Mouse (Mus musculus) limb, embryonic 13.5 days (tissue): ENCODE results near the gene Scnn1a. TPM values are rescaled to one million over a fixed set of nuclear protein-coding genes. Genes with fewer than 3 reads are reported as not detected.
A peak's percentile ranks its signal among the peaks of the same experiment; 100 is the strongest.
"Not testable (repeated sequence)": the region's sequence is repeated elsewhere in the genome, so short reads cannot be mapped to it uniquely, and the experiment has no call there.

Experiments
- ATAC-seq: fragments of 200-750 bp; cut with Nextera tagmentation; 2 replicates; pipeline ENCODE4 v1.8.0; 2017; ENCODE audit warnings: low read depth, moderate number of reproducible peaks, moderate TSS enrichment; ENCODE audit not compliant: low FRiP score
- H3K27ac ChIP-seq: fragments of 300-500 bp; sonication (generic); 2 replicates; pipeline ENCODE4 v1.5.1; 2015; ENCODE audit warnings: inconsistent platforms, mild to moderate bottlenecking, moderate library complexity
- H3K27me3 ChIP-seq: fragments of 300-500 bp; sonication (generic); 2 replicates; pipeline ENCODE4 v1.6.1; 2015; ENCODE audit warnings: mild to moderate bottlenecking, inconsistent platforms
- H3K36me3 ChIP-seq: fragments of 300-500 bp; sonication (generic); 2 replicates; pipeline ENCODE4 v1.6.1; 2015; ENCODE audit warnings: inconsistent platforms, mild to moderate bottlenecking, moderate library complexity
- H3K4me1 ChIP-seq: fragments of 300-500 bp; sonication (generic); 2 replicates; pipeline ENCODE4 v1.6.1; 2015; ENCODE audit warnings: inconsistent platforms
- H3K4me2 ChIP-seq: fragments of 300-500 bp; sonication (generic); replicated peaks from 2 replicates; pipeline ENCODE4 v1.6.1; 2015; ENCODE audit warnings: inconsistent platforms, mild to moderate bottlenecking, moderate library complexity
- H3K4me3 ChIP-seq: fragments of 300-500 bp; sonication (generic); 2 replicates; pipeline ENCODE4 v1.5.1; 2015; ENCODE audit warnings: moderate library complexity, mild to moderate bottlenecking, inconsistent platforms
- H3K9ac ChIP-seq: fragments of 300-500 bp; sonication (generic); 2 replicates; pipeline ENCODE4 v1.6.1; 2015; ENCODE audit warnings: mild to moderate bottlenecking, inconsistent platforms
- H3K9me3 ChIP-seq: fragments of 300-500 bp; sonication (generic); 2 replicates; pipeline ENCODE4 v1.6.1; 2016; ENCODE audit warnings: inconsistent platforms
- WGBS: fragments of 180-500 bp; shearing (Covaris S2); methylation state at CpG from one replicate; pipeline ENCODE4 v1.1.7; 2015; 5-methylcytosine and 5-hydroxymethylcytosine counted together
- polyA plus RNA-seq: library from polyadenylated mRNA; unstranded; fragments of >200 nt; fragmentation: Nextera tagmentation; extraction: Ambion mirVana; gene quantifications from 2 replicates; pipeline ENCODE4 v1.2.1, GENCODE M21; 2015

Scnn1a gene
- polyA plus RNA-seq, 1 experiment from 2014 or later: 1.1 TPM

DNA sequence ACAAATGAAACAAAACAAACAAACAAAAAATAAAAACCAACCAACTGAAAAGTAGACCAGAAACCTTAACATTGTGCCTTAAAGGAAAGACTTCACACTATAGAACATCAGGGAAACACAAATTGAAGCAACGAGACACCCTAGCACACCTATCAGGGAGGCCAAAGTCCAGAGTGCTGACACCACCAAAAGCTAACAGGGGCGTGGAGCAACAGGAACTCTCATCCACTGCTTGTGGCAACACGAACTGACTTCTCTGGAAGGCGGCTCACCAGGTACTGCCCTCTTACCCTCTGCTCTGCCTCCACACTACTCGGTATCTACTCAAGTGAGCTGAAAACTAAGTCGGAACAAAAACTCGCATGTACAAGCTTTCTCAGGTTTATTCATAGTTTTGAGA, 28.2 kb upstream of the Scnn1a start:
- ATAC-seq: no peak
- Histone ChIP-seq H3K4me3 (no peak overlapping the region), H3K4me1 (peaks cover 7% of the 10 kb centered on the region), H3K9me3 (peaks cover 6% of the 10 kb centered on the region; the same call in 1 of the 2 replicates), H3K9ac (no peak overlapping the region), H3K27me3 (no peaks in the 10 kb centered on the region), H3K27ac (no peak overlapping the region), H3K4me2 (no peak overlapping the region), H3K36me3 (no peaks in the 10 kb centered on the region)
- WGBS: 90% methylated on average over 7 of the region's 7 CpGs

DNA sequence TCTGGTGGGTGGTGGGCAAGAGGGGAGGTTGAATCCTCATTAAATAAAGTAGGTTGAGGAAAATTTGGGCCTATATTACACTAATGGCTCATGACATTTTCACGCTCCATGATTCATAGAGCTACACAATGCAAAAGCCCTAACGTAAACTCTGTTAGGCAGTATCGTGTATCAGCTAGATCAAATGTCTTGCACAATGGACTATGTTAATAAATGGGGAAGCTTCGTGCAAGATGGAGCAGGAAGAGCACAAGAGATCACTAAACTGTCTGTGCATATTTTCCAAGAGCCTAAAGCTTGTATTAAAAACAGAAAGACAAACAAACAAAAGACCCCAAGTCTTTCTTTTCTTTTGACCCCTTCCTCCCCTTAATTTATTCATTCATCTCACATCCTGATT, 26.4 kb upstream of the Scnn1a start:
- no peak for ATAC-seq
- Histone ChIP-seq H3K27me3 (no peaks in the 10 kb centered on the region), H3K4me2 (no peak overlapping the region), H3K27ac (no peak overlapping the region), H3K4me1 (no peaks in the 10 kb centered on the region), H3K9ac (no peak overlapping the region), H3K9me3 (peaks cover 6% of the 10 kb centered on the region; the same call in 1 of the 2 replicates), H3K4me3 (no peak overlapping the region), H3K36me3 (no peaks in the 10 kb centered on the region)
- WGBS: 83% methylated on average over 4 of the region's 4 CpGs

DNA sequence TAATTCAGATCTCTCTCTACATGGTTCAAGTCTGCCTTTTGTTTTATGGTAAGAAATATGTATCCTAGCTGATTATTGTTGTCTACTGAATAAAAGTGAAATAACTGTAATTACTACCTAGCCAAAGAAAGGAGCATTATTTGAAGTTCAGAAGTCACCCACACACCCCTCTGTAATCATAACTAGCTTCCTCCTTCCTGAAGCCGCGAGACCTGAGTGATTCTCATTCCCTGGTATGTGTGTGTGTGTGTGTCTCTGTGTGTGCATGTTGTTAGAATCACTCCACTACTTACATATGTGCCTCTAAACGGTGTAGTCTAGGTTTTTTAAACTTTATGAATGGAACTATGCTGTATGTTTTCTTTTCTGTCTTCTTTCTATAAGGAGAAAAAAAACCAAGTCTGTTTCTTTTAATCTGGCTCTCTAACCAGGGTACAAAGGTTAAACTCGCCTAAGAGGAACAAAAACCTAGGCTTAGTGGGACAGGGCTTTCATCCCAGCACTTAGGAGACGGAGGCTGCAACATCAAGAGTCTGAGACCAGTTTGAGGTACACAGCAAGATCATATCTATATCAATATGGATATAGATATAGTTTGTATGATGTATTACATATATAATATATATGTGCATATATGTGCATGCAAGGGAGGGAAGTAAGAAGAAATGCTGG, 23.2 kb upstream of the Scnn1a start:
- no peak for ATAC-seq
- H3K4me3 ChIP-seq: no peak overlapping the region
- no peaks in the 10 kb centered on the region for H3K27me3 ChIP-seq
- H3K36me3 ChIP-seq: no peaks in the 10 kb centered on the region
- H3K27ac ChIP-seq: no peak overlapping the region
- H3K4me2 ChIP-seq: no peak overlapping the region
- 81% methylated on average over 5 of the region's 5 CpGs for WGBS
- no peak overlapping the region for H3K9ac ChIP-seq
- no peaks in the 10 kb centered on the region for H3K4me1 ChIP-seq
- peaks cover 6% of the 10 kb centered on the region; the same call in 1 of the 2 replicates for H3K9me3 ChIP-seq

DNA sequence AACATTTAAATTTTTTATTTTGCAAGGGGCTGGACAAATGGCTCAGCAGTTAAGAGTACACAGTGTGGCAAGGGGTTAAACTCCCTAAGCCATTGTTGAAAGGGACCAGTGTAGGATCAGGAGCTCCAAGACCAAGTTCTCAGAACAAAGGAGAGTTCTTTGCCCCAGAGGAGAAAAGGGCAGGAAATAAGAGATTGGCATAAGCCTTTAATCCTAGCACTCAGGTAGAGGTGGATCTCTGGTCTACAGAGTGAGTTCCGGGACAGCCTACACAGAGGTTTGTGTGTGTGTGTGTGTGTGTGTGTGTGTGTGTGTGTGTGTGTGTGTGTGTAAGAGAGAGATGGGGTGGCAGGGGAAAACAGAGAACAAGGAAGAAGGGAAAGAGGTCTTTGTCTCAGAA, 19.5 kb upstream of the Scnn1a start:
- ATAC-seq: no peak
- no peaks in the 10 kb centered on the region for H3K27me3 ChIP-seq
- WGBS: 65% methylated on average over 1 of the region's 1 CpGs

DNA sequence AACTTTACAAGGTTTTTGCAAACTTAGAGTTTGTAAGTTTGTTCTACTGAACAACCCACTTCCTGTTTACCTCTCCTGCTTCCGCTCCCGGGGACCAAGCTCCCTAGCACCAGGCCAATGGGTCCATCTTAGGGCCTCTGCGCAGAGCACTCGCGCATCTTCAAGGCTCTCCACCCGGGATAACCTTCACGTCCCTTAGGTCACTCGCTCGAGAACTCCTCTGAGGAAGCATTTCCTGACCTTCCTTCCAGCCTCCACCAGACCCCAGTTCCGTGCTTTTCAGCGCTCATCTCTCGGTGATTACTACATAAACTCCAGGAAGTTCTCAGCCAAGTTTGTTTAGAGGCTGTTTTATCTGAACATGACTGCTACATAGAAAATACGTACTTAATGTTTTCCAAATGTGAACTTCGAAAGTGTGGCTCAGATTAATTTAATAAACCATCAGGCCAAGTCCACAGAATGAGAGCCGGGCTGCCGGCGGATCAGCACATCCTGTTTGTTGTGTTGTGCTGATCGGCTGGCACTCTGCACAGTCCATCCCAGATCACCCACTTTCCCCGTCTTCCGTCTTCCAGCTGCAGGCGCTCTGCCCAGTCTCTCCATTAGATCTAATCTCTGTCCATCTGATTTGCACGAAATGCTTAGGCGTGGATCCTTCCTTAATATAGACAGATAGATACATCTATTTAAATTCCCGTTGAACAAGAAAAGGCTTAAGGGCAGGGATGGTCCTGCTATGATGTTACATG, 18.1 kb upstream of the Scnn1a start:
- Histone ChIP-seq H3K4me3 (no peak overlapping the region), H3K4me2 (no peak overlapping the region), H3K27ac (no peak overlapping the region), H3K4me1 (peaks cover 4% of the 10 kb centered on the region; the same call in 1 of the 2 replicates), H3K27me3 (no peaks in the 10 kb centered on the region), H3K36me3 (peaks cover 13% of the 10 kb centered on the region), H3K9me3 (no peaks in the 10 kb centered on the region), H3K9ac (no peak overlapping the region)
- no peak for ATAC-seq
- WGBS: 76% methylated on average over 24 of the region's 24 CpGs

More for the DNA sequence above, 19.5 kb upstream of the Scnn1a start:
- Histone ChIP-seq H3K9ac (no peak overlapping the region), H3K4me3 (no peak overlapping the region), H3K36me3 (peaks cover under 1% of the 10 kb centered on the region; the same call in 1 of the 2 replicates), H3K4me1 (peaks cover 4% of the 10 kb centered on the region; the same call in 1 of the 2 replicates), H3K9me3 (no peaks in the 10 kb centered on the region), H3K4me2 (no peak overlapping the region), H3K27ac (no peak overlapping the region)

DNA sequence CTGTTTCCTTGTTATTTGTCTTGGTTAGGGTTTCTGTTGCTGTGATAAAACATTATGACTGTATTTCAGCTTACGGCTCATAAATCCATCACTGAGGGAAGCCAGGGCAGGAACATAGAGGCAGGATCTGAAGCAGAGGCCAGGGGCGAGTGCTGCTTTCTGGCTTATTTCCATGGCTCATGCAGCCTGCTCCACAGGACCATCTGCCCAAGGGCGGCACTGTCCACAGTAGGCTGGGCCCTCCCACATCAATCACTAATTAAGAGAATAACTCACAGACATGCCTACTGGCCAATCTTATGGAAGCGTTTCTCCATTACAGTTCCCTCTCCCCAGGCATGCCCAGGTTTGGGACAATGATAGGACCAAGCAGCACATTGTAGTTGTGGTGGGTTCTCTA, 17.2 kb upstream of the Scnn1a start:
- Histone ChIP-seq H3K4me1 (peaks cover 4% of the 10 kb centered on the region; the same call in 1 of the 2 replicates), H3K9me3 (no peaks in the 10 kb centered on the region), H3K36me3 (peaks cover 19% of the 10 kb centered on the region), H3K27me3 (no peaks in the 10 kb centered on the region), H3K27ac (no peak overlapping the region), H3K4me3 (no peak overlapping the region), H3K9ac (no peak overlapping the region), H3K4me2 (no peak overlapping the region)
- no peak for ATAC-seq
- WGBS: 66% methylated on average over 4 of the region's 4 CpGs

DNA sequence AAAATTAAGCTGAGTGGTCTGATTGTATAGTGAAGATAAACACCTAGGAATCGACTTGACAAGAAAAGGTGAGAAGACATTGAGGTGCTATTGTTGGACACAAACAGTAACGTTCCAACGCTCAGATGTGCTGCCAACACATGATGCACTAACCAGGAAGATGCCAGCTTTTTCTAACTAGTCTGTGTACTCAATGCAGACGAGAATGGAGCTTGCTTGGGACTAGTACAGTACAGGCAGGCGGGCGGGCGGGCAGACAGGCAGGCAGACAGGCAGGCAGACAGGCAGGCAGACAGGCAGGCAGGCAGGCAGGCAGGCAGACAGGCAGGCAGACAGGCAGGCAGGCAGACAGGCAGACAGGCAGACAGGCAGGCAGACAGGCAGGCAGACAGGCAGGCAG, 16.1 kb upstream of the Scnn1a start:
- not testable (repeated sequence) for H3K4me3 ChIP-seq, H3K4me2 ChIP-seq, H3K27me3 ChIP-seq, H3K9ac ChIP-seq, ATAC-seq, H3K27ac ChIP-seq, H3K9me3 ChIP-seq
- peaks cover 29% of the 10 kb centered on the region for H3K36me3 ChIP-seq
- WGBS: 84% methylated on average over 7 of the region's 7 CpGs
- H3K4me1 ChIP-seq: peaks cover 12% of the 10 kb centered on the region

DNA sequence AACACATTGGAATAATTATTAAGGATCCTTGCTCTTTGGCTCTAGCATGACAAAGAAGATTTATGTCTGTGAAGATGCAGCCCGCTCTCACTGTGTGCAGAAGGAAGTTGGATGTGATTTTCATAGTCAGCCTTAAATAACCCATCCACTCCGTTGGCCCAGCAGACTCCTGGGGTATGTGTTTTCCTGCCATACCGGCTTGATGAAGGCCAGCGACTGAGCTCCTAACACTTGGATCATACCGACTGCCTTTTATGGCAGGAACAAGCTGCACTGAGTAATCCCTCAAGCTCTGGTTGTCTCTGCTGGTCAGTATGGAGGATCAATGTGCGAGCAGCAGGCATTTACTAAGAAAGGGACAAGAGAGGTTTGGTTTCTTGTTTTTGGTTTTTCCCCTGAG, 15.0 kb upstream of the Scnn1a start:
- Histone ChIP-seq H3K36me3 (peaks cover 36% of the 10 kb centered on the region), H3K27me3 (no peaks in the 10 kb centered on the region), H3K4me2 (no peak overlapping the region), H3K9ac (no peak overlapping the region), H3K4me3 (no peak overlapping the region), H3K9me3 (no peaks in the 10 kb centered on the region), H3K4me1 (peaks cover 13% of the 10 kb centered on the region), H3K27ac (no peak overlapping the region)
- WGBS: 82% methylated on average over 6 of the region's 6 CpGs
- no peak for ATAC-seq

DNA sequence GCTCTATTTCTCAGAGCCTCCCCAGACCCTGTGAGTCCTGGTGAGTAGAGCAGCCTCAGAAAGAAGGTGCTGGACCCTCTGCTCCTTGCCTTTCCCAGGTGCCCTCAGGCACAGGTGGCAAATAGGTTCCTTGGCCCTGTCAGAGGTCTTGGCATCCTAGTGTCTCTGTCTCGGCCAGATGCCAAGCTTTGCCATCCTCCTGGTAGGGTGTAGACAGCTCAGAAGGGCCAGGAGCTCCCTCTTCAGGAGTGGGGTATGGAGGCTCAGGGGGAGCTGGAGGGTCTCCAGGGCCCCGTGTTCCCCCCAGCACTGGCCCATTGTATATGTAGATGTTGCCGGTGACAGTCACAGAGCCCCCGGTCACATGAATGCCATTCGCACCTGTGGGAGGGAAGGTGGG, 13.4 kb upstream of the Scnn1a start:
- 87% methylated on average over 5 of the region's 5 CpGs for WGBS
- peaks cover 25% of the 10 kb centered on the region for H3K4me1 ChIP-seq
- no peak overlapping the region for H3K4me3 ChIP-seq
- no peaks in the 10 kb centered on the region for H3K9me3 ChIP-seq
- no peak overlapping the region for H3K4me2 ChIP-seq
- no peak overlapping the region for H3K9ac ChIP-seq
- no peaks in the 10 kb centered on the region for H3K27me3 ChIP-seq
- no peak for ATAC-seq
- no peak overlapping the region for H3K27ac ChIP-seq
- peaks cover 41% of the 10 kb centered on the region for H3K36me3 ChIP-seq

DNA sequence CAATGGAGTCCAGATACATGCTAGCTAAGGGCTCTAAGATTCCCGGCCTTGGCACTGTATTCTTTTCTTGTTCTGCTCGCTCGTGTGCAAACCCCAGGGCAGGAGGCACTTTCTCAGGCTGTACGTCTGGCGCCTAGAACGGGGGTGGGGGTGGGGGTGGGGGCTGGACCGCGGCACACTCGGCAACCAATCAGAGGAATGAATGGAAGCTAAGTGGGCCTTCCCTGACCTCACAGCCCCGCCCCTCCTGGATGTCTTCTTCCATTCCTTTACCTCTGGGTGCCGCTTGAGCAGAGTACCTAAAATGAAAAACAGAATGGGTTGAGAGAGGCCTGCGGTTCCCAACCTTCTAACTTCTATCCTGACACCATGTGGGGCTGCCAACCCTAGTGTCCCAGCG, 11.5 kb upstream of the Scnn1a start:
- H3K9me3 ChIP-seq: no peaks in the 10 kb centered on the region
- H3K27ac ChIP-seq: no peak overlapping the region
- H3K4me3 ChIP-seq: no peak overlapping the region
- WGBS: 10% methylated on average over 13 of the region's 13 CpGs
- peaks cover 41% of the 10 kb centered on the region for H3K36me3 ChIP-seq
- H3K27me3 ChIP-seq: no peaks in the 10 kb centered on the region
- ATAC-seq: peak; percentile 52; the same call in 1 of the 2 replicates
- peaks cover 39% of the 10 kb centered on the region for H3K4me1 ChIP-seq
- peak overlapping the region; percentile 37 for H3K4me2 ChIP-seq
- H3K9ac ChIP-seq: no peak overlapping the region

DNA sequence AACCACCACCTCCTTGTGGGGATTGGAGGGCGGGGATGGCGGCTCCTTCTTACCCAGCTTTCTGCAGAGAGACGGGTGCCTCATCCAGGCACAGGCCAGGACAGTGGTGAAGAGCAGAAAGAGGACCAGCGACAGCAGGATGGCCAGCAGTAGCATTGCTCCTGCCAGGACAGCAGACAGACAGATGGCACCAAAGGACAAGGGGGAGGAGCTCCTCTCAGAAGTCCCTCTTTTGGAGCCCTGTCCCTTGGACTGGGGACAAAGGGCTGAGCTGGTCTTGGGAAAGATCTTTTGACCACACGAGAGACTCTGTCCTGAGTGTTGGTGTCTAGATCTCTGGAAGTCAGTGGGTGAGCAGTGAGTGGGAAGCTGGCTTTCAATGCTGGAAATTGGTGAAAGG, 11.1 kb upstream of the Scnn1a start:
- peaks cover 41% of the 10 kb centered on the region for H3K36me3 ChIP-seq
- no peaks in the 10 kb centered on the region for H3K27me3 ChIP-seq
- no peak overlapping the region for H3K4me3 ChIP-seq
- WGBS: 33% methylated on average over 5 of the region's 5 CpGs
- H3K9ac ChIP-seq: no peak overlapping the region
- H3K4me2 ChIP-seq: peak overlapping the region; percentile 37; the same call in 1 of the 2 replicates
- H3K9me3 ChIP-seq: no peaks in the 10 kb centered on the region
- H3K4me1 ChIP-seq: peaks cover 44% of the 10 kb centered on the region
- no peak for ATAC-seq
- no peak overlapping the region for H3K27ac ChIP-seq

DNA sequence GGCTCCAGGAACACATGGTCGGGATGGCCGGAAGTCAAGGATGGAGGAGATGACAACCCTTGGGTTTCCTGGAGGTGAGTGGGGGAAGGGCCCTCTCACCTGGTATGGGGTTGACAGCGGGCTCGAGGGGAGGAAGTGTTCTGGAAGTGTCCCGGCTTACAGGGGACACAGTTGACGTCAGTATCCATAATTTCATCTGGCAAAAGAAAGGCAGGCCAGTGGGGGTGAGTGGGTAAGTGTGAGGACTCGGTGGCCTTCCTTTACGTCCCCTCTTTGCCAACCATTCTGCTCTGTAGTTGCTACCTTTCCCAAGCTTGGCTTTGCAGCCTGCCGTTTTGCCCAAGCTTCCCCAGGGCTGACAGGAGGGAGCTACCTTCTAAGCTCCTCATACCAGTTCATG, 8.3 kb upstream of the Scnn1a start:
- 83% methylated on average over 9 of the region's 9 CpGs for WGBS
- H3K27me3 ChIP-seq: no peaks in the 10 kb centered on the region
- H3K36me3 ChIP-seq: peaks cover 29% of the 10 kb centered on the region
- peak overlapping the region; percentile 82 for H3K9ac ChIP-seq
- no peaks in the 10 kb centered on the region for H3K9me3 ChIP-seq
- H3K27ac ChIP-seq: no peak overlapping the region
- H3K4me2 ChIP-seq: peak overlapping the region; percentile 82
- H3K4me1 ChIP-seq: peaks cover 50% of the 10 kb centered on the region
- no peak for ATAC-seq
- peak overlapping the region; percentile 57 for H3K4me3 ChIP-seq
